Mouse (Mus musculus) liver, embryonic 13.5 days (tissue): ENCODE results near the gene Tenm2. TPM values are rescaled to one million over a fixed set of nuclear protein-coding genes. Genes with fewer than 3 reads are reported as not detected.

ENCODE experiments used
- ATAC-seq: fragments of 200-750 bp; cut with Nextera tagmentation; 2 replicates; pipeline ENCODE4 v1.8.0; 2017; ENCODE audit warnings: low read depth, mild to moderate bottlenecking, moderate number of reproducible peaks, moderate library complexity
- DNase-seq: peaks from one replicate; pipeline ENCODE4 v3.0.0; 2022
- H3K27ac ChIP-seq: fragments of 300-500 bp; sonication (generic); 2 replicates; pipeline ENCODE4 v1.5.1; 2015; ENCODE audit warnings: moderate library complexity, mild to moderate bottlenecking, inconsistent platforms
- H3K27me3 ChIP-seq: fragments of 300-500 bp; sonication (generic); 2 replicates; pipeline ENCODE4 v1.6.1; 2015; ENCODE audit warnings: mild to moderate bottlenecking, inconsistent platforms
- H3K36me3 ChIP-seq: fragments of 300-500 bp; sonication (generic); 2 replicates; pipeline ENCODE4 v1.6.1; 2015; ENCODE audit warnings: mild to moderate bottlenecking, inconsistent platforms
- H3K4me1 ChIP-seq: fragments of 300-500 bp; sonication (generic); replicated peaks from 2 replicates; pipeline ENCODE4 v1.6.1; 2015; ENCODE audit warnings: inconsistent platforms
- H3K4me2 ChIP-seq: fragments of 300-500 bp; sonication (generic); 2 replicates; pipeline ENCODE4 v1.6.1; 2015; ENCODE audit warnings: inconsistent platforms, mild to moderate bottlenecking, moderate library complexity
- H3K4me3 ChIP-seq: fragments of 300-500 bp; sonication (generic); replicated peaks from 2 replicates; pipeline ENCODE4 v1.5.1; 2015; ENCODE audit warnings: mild to moderate bottlenecking, inconsistent platforms
- H3K9ac ChIP-seq: fragments of 300-500 bp; sonication (generic); 2 replicates; pipeline ENCODE4 v1.6.1; 2015; ENCODE audit warnings: mild to moderate bottlenecking, inconsistent platforms
- H3K9me3 ChIP-seq: fragments of 300-500 bp; sonication (generic); replicated peaks from 2 replicates; pipeline ENCODE4 v1.6.1; 2016; ENCODE audit warnings: inconsistent platforms
- WGBS: fragments of 180-500 bp; shearing (Covaris S2); methylation state at CpG from one replicate; pipeline ENCODE4 v1.1.7; 2015; ENCODE audit not compliant: insufficient replicate concordance; 5-methylcytosine and 5-hydroxymethylcytosine counted together
- polyA plus RNA-seq: library from polyadenylated mRNA; unstranded; fragments of >200 nt; fragmentation: Nextera tagmentation; extraction: Ambion mirVana; gene quantifications from 2 replicates; pipeline ENCODE4 v1.2.1, GENCODE M21; 2015

Tenm2 gene
- polyA plus RNA-seq, 1 experiment from 2014 or later = 0.06 TPM

- WGBS = 73% methylated on average over 9 of the region's 9 CpGs
- no peak overlapping the region for H3K4me3 ChIP-seq
Observed at GRCm38 (mm10) chr11:36469811-36470551, 765.8 kb downstream of the Tenm2 start.

GRCm38 (mm10) chr11:36458451-36458850 is 777.3 kb downstream of the Tenm2 start:
- H3K4me2 ChIP-seq = no peak overlapping the region
- no peaks in the 10 kb centered on the region for H3K4me1 ChIP-seq
- H3K9me3 ChIP-seq = no peaks in the 10 kb centered on the region
- no peaks in the 10 kb centered on the region for H3K36me3 ChIP-seq
- ATAC-seq (no peak), DNase-seq (no peak)
- WGBS = 62% methylated on average over 6 of the region's 6 CpGs
- no peak overlapping the region for H3K9ac ChIP-seq
- no peak overlapping the region for H3K27ac ChIP-seq
- no peak overlapping the region for H3K4me3 ChIP-seq
- H3K27me3 ChIP-seq = no peaks in the 10 kb centered on the region

More at GRCm38 (mm10) chr11:36469811-36470551, 765.8 kb downstream of the Tenm2 start:
- no peaks in the 10 kb centered on the region for H3K4me1 ChIP-seq
- DNase-seq = no peak
- ATAC-seq = no peak
- no peaks in the 10 kb centered on the region for H3K36me3 ChIP-seq
- no peaks in the 10 kb centered on the region for H3K9me3 ChIP-seq
- no peaks in the 10 kb centered on the region for H3K27me3 ChIP-seq
- H3K4me2 ChIP-seq = no peak overlapping the region
- no peak overlapping the region for H3K9ac ChIP-seq
- H3K27ac ChIP-seq = no peak overlapping the region

GRCm38 (mm10) chr11:36454076-36454475 is 781.7 kb downstream of the Tenm2 start:
- no peak for ATAC-seq
- Histone ChIP-seq H3K4me2 (no peak overlapping the region), H3K4me1 (no peaks in the 10 kb centered on the region), H3K4me3 (no peak overlapping the region), H3K36me3 (no peaks in the 10 kb centered on the region), H3K27me3 (no peaks in the 10 kb centered on the region), H3K27ac (no peak overlapping the region), H3K9ac (no peak overlapping the region), H3K9me3 (no peaks in the 10 kb centered on the region)
- no peak for DNase-seq
- WGBS = 71% methylated on average over 6 of the region's 6 CpGs

GRCm38 (mm10) chr11:36452436-36452835 is 783.3 kb downstream of the Tenm2 start:
- H3K4me2 ChIP-seq = no peak overlapping the region
- 62% methylated on average over 9 of the region's 9 CpGs for WGBS
- H3K36me3 ChIP-seq = no peaks in the 10 kb centered on the region
- no peak overlapping the region for H3K27ac ChIP-seq
- H3K4me1 ChIP-seq = no peaks in the 10 kb centered on the region
- no peak overlapping the region for H3K4me3 ChIP-seq
- H3K9me3 ChIP-seq = no peaks in the 10 kb centered on the region
- H3K27me3 ChIP-seq = no peaks in the 10 kb centered on the region
- DNase-seq (no peak), ATAC-seq (no peak)
- no peak overlapping the region for H3K9ac ChIP-seq

GRCm38 (mm10) chr11:36446351-36446750 is 789.4 kb downstream of the Tenm2 start:
- Histone ChIP-seq H3K9me3 (no peaks in the 10 kb centered on the region), H3K4me3 (no peak overlapping the region), H3K27me3 (no peaks in the 10 kb centered on the region), H3K4me2 (no peak overlapping the region), H3K36me3 (no peaks in the 10 kb centered on the region), H3K27ac (no peak overlapping the region), H3K4me1 (no peaks in the 10 kb centered on the region), H3K9ac (no peak overlapping the region)
- ATAC-seq = no peak
- WGBS = 47% methylated on average over 2 of the region's 2 CpGs
- DNase-seq = no peak

- H3K27ac ChIP-seq = no peak overlapping the region
- H3K9me3 ChIP-seq = no peaks in the 10 kb centered on the region
- no peaks in the 10 kb centered on the region for H3K4me1 ChIP-seq
- H3K4me2 ChIP-seq = no peak overlapping the region
- H3K4me3 ChIP-seq = no peak overlapping the region
- H3K27me3 ChIP-seq = no peaks in the 10 kb centered on the region
- DNase-seq (no peak), ATAC-seq (no peak)
- no peak overlapping the region for H3K9ac ChIP-seq
- no peaks in the 10 kb centered on the region for H3K36me3 ChIP-seq
- 77% methylated on average over 7 of the region's 7 CpGs for WGBS
Observed at GRCm38 (mm10) chr11:36443821-36444220, 791.9 kb downstream of the Tenm2 start.

GRCm38 (mm10) chr11:36441801-36442200 is 794.0 kb downstream of the Tenm2 start:
- no peak overlapping the region for H3K9ac ChIP-seq
- 25% methylated on average over 6 of the region's 6 CpGs for WGBS
- H3K27ac ChIP-seq = no peak overlapping the region
- DNase-seq (no peak), ATAC-seq (no peak)
- no peak overlapping the region for H3K4me2 ChIP-seq
- H3K4me1 ChIP-seq = no peaks in the 10 kb centered on the region
- H3K36me3 ChIP-seq = no peaks in the 10 kb centered on the region
- no peaks in the 10 kb centered on the region for H3K9me3 ChIP-seq
- H3K27me3 ChIP-seq = no peaks in the 10 kb centered on the region
- H3K4me3 ChIP-seq = no peak overlapping the region

- H3K4me2 ChIP-seq = no peak overlapping the region
- no peaks in the 10 kb centered on the region for H3K4me1 ChIP-seq
- DNase-seq (no peak), ATAC-seq (no peak)
- 37% methylated on average over 8 of the region's 8 CpGs for WGBS
- no peak overlapping the region for H3K27ac ChIP-seq
- no peaks in the 10 kb centered on the region for H3K27me3 ChIP-seq
- no peak overlapping the region for H3K4me3 ChIP-seq
- no peak overlapping the region for H3K9ac ChIP-seq
- H3K36me3 ChIP-seq = no peaks in the 10 kb centered on the region
- no peaks in the 10 kb centered on the region for H3K9me3 ChIP-seq
Observed at GRCm38 (mm10) chr11:36436251-36436650, 799.5 kb downstream of the Tenm2 start.

GRCm38 (mm10) chr11:36428947-36429346 is 806.8 kb downstream of the Tenm2 start:
- 59% methylated on average over 5 of the region's 5 CpGs for WGBS

GRCm38 (mm10) chr11:36424959-36425358 is 810.8 kb downstream of the Tenm2 start:
- no peak for ATAC-seq
- 38% methylated on average over 3 of the region's 3 CpGs for WGBS
- no peak overlapping the region for H3K9ac ChIP-seq
- no peak for DNase-seq
- H3K4me2 ChIP-seq = no peak overlapping the region
- H3K36me3 ChIP-seq = no peaks in the 10 kb centered on the region
- H3K9me3 ChIP-seq = no peaks in the 10 kb centered on the region
- H3K4me1 ChIP-seq = no peaks in the 10 kb centered on the region
- H3K27me3 ChIP-seq = no peaks in the 10 kb centered on the region
- H3K4me3 ChIP-seq = no peak overlapping the region
- H3K27ac ChIP-seq = no peak overlapping the region

More at GRCm38 (mm10) chr11:36428947-36429346, 806.8 kb downstream of the Tenm2 start:
- no peak overlapping the region for H3K4me2 ChIP-seq
- no peak overlapping the region for H3K27ac ChIP-seq
- ATAC-seq (no peak), DNase-seq (no peak)
- no peak overlapping the region for H3K9ac ChIP-seq
- no peaks in the 10 kb centered on the region for H3K9me3 ChIP-seq
- H3K4me1 ChIP-seq = no peaks in the 10 kb centered on the region
- no peaks in the 10 kb centered on the region for H3K36me3 ChIP-seq
- H3K4me3 ChIP-seq = no peak overlapping the region
- H3K27me3 ChIP-seq = no peaks in the 10 kb centered on the region

- Histone ChIP-seq H3K4me1 (no peaks in the 10 kb centered on the region), H3K36me3 (no peaks in the 10 kb centered on the region), H3K9ac (no peak overlapping the region), H3K9me3 (no peaks in the 10 kb centered on the region), H3K4me2 (no peak overlapping the region), H3K4me3 (no peak overlapping the region), H3K27me3 (no peaks in the 10 kb centered on the region), H3K27ac (no peak overlapping the region)
- ATAC-seq = no peak
- 71% methylated on average over 7 of the region's 7 CpGs for WGBS
- no peak for DNase-seq
Observed at GRCm38 (mm10) chr11:36420047-36420446, 815.7 kb downstream of the Tenm2 start.

- ATAC-seq = no peak
- 60% methylated on average over 7 of the region's 7 CpGs for WGBS
Observed at GRCm38 (mm10) chr11:36415244-36415643, 820.5 kb downstream of the Tenm2 start.

More at GRCm38 (mm10) chr11:36415244-36415643, 820.5 kb downstream of the Tenm2 start:
- H3K27ac ChIP-seq = no peak overlapping the region
- H3K4me1 ChIP-seq = no peaks in the 10 kb centered on the region
- no peak overlapping the region for H3K9ac ChIP-seq
- no peak for DNase-seq
- H3K27me3 ChIP-seq = no peaks in the 10 kb centered on the region
- H3K9me3 ChIP-seq = 0 out of 2 replicates have a peak, but pooled peaks cover 3% of the 10 kb centered on the region
- H3K36me3 ChIP-seq = no peaks in the 10 kb centered on the region
- no peak overlapping the region for H3K4me3 ChIP-seq
- H3K4me2 ChIP-seq = no peak overlapping the region
